Mouse (Mus musculus) spleen, adult 18-20 months (tissue): ENCODE measurements around the gene Olfr159.
"Not testable (repeated sequence)": the region's sequence is repeated elsewhere in the genome, so short reads cannot be mapped to it uniquely, and the experiment has no call there.

ENCODE experiments used
- DNase-seq, 2 experiments: peaks; one replicate each; pipeline ENCODE4 v3.0.0; 2022; ENCODE audit warnings: mixed read lengths in 2 of 2

Gene Olfr159

DNA sequence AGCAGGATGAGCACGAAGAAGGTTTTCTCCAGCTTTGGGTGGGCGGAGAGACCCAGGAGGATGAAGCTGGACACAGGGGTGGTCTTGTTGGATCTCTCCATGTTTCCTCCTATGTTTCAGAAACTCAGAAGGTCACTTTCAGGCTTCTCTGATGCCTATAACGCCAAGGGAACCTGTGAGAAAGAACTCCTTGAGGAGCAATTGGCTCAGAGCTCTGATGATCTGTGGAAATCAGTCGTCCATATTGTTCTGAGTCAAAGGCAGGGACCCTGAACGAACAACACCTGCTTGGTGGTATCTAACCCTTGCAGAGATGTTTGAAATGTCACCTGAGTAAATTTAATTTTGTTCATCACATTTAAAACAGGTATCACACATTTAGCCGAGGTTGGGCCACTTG is at the start of gene Olfr159:
Olfr159 (minus strand) TSS at position 101 of the 400 bp plus-strand sequence.
- no peak for DNase-seq

DNA sequence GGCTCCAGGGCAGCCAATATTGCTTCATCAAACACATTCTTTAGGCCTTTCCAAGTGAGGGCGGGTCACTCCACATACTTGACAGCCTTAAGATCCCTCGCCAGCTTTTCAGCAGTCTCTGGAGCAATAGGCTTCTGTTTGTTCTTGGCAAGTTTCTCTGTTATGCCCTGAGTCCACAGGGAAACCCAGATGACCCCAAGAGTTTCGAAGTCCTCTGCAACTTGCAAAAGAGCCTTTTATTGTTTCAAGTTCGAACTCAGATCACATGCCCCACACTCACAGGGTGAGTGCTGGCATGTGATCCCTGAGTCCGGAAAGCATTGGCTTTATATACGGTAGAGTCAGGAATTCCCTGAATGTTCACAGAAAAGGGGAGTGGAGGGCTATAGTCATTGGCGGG is 28.1 kb upstream of the Olfr159 start:
- DNase-seq, result no peak

DNA sequence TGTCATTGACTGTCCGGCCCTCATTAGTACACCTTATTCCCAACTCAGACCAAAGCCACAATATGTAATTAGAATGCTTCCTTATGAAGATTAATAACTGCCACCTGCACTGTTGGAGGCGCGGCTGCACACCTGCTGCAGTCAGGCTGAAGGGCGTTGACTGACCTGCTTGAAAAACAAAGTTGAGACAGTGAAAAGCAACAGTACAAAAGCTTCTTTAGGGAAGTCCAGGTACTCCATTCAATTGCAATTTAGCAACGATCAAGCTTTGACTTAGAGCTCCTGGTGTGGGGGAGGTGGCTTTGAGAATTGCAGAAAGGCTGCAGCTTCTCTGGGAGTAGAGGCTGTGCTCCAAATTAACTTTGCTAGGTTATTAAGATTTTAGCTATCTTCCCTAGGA is 25.0 kb upstream of the Olfr159 start:
- not testable (repeated sequence) for DNase-seq

DNA sequence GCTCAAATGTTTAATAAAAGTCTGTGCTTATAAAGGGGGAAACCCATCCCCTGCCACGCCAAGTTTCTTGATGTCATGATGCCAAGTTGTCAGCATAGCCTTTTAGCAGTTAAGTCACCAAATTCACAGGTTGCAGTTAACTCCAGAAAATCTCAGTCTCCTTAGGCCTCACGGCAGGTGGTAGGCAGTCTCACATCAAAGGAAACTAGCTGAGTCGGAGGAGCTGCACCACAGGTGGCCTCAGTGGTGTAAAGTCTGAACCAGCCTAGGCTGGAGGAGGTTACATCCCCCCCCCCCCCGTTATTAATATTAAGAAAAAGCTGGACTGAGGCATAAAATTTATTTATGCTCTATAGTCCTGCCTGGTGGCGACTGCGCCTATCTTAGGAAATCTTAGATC is 24.5 kb upstream of the Olfr159 start:
- DNase-seq, result no peak

DNA sequence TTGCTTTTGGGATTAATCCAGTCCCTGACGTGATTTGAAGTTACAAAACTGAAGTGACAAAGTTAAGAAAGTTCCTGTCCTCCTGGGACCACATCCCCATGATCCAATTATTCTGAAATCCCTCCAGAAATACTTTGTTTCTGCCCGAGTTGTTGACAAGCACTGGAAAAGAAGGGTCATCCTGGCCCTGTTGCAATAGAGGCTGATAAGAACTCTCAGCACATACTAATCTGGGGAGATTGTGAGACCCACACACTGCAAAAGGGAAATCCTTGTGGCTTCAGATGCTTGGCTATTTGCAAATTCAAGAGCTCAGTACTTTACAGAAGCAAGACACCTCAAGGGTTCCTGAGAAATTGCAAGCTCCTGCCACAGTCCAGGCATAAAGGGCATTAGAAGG is 1.5 kb upstream of the Olfr159 start:
- DNase-seq, result no peak

DNA sequence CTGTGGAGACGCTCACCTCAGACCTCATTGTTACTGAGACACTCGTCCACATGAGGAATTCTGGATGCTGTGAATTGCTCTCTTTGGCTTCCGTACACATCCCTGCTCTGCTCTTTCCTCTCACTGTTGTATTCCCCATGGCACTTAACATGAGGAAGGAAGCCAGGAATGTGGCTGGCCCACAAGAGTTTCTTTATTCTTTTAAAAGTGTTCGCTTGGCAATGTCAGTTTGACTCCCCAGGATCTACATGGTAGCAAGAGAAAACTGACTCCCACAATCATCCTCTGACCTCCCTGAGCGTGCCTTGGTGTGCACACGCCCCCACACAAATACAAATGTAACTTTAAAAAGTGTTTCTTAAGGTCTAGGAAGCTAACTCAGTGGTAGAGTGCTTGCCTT is 817 bp upstream of the Olfr159 start:
- DNase-seq, result no peak

DNA sequence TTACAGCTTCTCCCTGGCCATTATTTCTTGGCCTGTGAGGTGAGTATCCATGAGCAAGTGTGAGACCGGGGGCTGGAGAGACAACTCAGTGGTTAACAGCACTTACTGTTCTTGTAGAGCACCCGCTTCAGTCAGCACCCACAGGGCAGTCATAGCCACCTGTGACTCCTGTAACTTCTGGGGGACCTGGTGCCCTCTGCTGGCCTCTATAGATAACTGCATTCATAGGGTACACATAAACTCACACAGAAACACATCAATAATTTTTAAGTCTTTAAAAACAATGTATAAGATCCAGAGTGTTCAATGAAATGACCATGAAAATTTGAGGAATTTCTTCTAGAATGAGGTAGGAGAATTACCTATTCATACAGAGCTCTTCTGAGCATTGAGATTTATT is 1.4 kb downstream of the Olfr159 start:
- no peak for DNase-seq

DNA sequence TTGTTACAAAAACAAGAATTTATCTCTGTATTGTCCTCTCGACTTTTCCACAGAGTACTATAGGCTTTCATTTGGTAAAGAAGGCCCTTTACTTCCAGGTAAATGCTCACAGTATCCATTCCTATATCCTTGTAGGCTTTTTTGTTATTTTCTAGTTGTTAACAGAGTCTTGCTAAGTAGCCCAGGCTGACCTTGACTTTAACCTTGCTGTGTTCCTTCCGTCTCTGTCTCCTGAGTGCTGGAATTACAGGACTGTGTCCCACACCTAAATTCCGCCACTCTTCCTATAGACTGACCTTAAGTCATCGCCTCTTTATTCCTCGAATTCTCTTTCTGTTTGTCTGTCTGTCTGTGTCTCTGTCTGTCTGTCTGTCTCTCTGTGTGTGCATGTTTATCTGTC is 2.5 kb downstream of the Olfr159 start:
- no peak for DNase-seq

DNA sequence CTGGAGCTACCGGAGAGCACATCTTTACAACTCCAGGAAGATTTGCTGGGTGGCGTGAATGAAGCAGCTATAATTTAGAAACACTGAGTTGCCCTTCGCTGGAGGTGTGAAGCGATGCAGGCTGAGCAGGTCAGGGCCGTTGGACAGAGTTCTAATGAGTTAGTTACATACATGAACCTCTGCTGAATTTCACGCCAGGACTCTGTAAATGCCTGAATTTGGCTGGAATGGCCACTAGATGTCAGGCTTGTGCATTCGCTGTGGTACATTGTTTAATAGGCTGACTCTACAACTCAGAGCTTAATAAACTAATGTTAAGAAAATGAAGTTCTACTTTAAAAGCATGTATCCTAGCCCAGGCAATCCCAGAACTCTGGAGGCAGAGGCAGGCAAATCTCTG is 7.4 kb downstream of the Olfr159 start:
- peak in 1 of 2 experiments; percentile 39 for DNase-seq

DNA sequence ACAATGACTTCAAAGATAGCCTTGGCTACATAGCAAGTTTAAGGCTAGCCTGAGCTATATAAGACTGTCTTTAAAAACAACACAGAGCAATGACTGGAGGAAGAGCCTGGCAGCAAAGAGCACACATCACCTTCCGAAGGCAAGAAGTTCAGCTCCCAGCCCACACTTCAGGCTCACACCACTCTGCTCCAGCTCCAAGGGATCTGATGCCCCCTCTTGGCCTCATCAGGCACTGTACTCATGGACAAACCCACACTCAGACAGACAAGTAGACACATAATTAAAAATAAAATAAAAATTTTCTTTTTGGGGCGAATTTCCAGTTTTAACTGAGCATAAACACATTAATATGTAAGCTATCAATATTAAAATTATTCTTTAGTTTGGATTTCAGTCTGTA is 9.5 kb downstream of the Olfr159 start:
- no peak for DNase-seq

DNA sequence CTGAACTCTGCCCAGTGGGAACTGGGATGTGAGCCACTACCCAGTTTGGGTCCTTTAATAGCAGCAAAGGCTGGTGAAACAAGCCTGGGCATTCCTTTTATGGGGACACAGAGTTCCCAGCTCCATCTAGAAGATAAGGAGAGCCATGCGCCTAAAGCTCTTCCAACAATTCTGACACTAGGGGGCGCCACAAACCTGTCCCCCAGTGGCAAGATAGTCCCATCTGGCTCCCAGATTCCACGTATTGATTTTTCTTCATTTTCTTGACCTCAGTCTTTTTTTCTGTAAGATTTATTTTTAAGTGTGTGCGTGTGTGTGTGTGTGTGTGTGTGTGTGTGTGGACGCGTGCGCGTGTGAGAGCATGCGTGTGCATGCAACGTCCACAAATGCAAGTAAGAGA is 10.3 kb downstream of the Olfr159 start:
- DNase-seq, result peak in 1 of 2 experiments; percentile 13

DNA sequence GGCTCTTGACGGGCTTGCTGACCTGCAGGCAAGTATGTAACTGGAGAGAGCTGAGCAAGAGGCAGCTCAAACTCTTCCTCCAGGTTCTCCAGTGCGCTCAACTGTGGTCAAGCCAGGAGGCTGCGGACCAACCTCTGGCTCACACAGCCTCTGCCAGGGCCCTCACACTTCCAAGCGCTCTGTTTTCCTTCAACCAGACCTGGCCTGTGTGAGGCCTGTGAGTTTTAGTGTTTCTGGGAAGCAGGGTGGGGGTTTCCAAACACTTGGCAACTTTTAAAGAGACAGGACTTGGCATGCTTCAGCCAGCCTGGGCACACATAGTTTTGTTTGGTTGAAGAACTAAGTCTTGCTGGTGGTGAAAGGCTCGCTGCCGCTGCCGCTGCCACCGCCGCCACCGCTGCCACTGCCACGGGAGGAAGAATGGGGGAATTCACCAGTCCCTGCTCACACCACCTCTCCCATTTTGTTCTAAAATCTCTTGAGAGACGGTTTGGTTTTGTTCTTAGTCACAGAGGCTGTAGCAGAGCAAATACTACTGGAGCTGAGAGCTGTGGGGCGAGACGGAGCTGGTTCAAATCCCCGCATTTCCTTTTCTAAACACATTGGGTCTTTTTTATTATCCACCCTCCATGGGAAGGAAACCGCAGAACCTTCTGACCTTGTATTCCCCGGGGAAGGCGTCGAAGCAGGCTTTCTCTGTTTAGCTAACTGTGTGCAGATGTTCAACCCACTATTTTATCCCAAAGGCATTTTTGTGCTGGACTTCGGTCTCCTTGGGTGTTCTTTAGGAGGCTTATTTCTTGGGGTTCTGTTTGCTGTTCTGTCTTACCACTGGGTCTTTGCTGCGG is 11.0 kb downstream of the Olfr159 start:
- DNase-seq, result no peak

DNA sequence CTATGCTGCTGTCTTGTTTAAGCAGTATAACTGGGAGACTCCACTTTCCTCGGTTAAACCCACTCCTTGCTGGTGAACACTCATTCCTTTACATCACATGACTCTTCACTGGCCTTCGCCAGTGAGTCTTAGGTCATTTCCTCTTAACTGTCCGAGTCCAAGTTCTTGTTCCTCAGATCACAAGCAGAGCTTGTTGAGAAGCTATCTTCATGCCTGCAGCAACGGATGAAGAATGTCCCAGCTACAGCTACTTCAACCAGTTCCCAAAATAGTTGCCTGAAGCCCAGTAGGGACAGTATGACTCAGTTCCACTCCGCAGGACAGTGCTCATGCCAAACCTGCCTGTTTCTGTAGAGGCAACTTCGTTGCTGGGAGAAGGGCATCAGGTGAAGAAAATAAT is 13.6 kb downstream of the Olfr159 start:
- DNase-seq, result no peak

DNA sequence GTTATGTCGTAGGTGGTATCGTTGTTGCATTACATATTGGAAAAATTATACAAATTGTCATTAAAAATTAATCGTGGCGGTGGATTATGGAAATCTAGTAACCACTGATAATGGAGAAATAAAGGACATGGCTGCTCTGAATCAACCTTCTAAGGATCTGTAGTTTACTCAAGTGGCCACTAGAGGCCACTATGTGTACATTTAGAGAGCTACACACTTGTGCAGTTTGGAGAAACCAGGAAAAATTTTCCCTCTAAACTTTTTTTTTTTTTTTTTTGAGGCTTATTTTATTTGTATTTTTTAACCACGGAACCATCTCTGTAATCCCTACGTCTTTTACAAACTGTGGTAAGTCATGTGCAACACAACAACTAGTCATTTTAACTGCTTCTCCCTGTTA is 25.6 kb downstream of the Olfr159 start:
- DNase-seq, result no peak

DNA sequence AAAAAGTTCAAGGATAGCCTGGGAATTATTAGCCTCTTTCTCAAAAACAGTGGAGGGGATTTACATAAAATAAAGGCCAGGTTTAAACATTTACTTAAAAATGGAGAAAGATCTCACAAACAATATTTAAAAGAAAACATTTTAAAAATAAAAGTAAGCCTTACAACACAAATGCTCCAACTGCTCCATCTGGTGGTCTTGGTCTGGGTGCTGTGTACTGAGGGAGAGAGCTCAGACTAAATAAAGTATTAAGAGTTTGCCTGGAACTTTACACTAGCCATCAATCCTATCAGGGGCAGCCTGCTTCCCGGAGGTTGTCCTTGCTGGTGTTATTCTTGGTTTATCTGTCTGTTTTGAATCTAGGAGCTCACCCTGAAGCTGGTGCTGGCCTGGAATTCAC is 27.7 kb downstream of the Olfr159 start:
- DNase-seq, result no peak

DNA sequence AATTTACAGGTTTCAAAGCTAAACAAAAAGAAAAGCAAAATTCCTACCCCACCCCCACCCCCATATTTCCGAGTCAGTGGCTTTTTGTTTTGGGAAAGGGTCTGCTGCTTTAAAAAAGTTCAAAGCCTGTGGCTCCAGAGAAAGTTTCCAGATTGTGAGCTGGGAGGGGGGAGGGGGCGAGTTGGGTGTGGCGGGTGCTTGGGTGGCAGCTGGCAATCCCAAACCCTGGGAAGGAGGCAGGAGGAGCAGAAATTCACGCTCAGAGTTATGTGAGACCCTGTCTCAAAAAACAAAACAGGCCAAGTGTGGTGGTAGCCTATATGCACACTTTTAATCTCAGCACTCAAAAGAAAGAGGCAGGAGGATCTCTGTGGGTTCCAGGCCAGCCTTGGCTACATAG is 28.2 kb downstream of the Olfr159 start:
- DNase-seq, result no peak

DNA sequence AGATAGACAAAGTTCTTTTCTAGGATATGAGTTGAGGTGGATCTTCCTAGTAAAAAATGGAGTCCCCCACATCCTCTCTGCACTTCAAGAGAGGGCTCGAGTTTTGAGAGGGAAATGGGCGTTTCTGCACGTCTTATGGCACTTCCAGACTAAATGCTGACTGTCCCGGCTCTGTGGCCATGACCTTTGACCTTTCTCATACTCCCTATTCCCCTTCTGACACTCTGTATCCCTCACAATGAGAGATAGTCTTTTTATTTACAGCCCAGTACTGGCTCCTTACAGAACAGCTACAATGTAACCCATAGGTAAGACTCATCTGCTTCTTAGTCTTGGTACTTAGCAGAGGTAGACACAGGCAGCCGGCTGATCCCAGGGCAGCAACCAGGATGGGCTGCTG is 29.3 kb downstream of the Olfr159 start:
- no peak for DNase-seq

DNA sequence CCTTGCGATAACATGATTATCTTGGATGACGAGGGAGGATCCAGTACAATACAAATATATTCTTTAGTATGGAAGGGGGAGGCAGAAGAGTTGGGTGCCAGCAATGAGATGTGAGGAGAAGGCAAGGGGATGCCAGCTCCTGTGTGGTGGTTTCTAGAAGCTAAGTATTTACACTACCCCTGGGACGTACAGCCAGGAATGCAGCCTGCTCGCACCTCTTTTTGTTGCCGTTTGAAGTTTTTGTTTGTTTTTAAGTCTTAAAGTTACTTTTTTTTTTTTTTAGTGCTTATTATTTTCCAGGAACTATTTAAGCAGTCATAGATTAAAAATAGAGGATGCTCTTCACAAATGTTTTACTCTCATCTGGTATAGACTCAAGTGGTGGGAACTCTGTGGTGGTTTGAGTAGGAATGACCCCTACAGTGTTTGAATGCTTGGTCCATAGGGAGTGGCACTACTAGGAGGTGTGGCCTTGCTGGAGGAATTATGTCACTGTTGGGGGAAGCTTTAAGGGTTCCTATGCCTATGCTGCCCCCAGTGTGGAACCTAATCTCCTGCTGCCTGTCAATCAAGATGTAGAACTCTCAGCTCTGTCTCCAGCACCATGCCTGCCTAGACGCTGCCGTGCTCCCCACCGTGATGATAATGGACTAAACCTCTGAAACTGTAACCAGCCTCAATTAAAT is 31.7 kb downstream of the Olfr159 start:
- DNase-seq, result no peak

DNA sequence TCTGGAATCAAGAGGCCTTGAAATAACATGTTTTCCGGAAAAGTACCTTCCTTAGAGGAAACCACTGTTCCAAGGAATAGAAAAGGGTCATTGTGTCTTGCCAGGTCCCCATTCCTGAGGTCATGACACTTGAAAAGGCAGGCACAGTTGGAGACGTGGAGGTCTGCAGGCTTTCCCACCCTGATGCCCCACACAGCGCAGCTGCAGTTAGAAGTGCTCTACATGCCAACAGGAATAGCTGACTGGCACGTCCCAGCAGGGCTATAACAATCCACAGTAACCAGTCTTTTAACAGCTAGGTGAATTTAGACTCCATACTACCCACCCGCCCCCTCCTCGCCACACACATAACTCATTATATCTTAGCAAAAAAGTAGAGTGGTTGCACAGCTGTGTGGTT is 33.7 kb downstream of the Olfr159 start:
- no peak for DNase-seq

DNA sequence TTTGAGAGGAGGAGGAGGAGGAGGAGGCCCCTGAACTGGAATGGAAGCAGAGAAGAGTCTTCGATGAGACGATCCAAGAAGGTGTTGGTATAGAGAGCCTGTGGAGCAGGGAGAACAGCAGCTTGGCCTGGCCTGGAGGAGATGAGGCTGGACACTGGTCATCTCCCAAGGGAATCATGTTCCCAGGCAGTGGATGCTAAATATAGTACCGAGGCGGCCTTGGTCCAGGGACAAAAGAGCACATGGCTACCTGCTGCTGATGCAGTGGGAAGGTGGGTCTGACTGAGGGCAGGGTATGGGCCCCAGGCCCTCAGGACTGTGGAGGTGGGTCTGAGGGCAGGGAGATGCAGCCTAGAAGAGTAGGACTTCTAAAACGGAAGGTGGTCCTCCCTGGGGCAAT is 37.6 kb downstream of the Olfr159 start:
- DNase-seq, result no peak

DNA sequence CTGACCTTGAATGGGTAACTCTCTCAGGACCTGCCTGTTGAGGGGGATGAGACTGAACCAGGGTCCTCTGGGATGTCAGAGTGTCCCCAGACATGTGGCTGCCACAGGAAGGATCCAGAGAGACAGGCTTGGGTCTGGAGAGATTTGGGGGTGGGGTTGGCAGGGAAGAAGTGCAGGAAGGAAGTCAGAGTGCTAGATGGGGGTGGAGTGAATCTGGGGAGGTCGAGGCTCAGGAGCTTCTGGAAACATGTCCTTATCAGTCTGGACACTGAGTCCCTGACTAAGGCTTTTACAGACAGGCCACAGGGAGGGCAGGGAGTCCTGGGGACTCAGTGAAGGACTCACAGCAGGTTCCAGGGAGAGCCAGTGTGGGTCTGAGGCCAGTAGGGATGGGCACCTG is 38.6 kb downstream of the Olfr159 start:
- no peak for DNase-seq

DNA sequence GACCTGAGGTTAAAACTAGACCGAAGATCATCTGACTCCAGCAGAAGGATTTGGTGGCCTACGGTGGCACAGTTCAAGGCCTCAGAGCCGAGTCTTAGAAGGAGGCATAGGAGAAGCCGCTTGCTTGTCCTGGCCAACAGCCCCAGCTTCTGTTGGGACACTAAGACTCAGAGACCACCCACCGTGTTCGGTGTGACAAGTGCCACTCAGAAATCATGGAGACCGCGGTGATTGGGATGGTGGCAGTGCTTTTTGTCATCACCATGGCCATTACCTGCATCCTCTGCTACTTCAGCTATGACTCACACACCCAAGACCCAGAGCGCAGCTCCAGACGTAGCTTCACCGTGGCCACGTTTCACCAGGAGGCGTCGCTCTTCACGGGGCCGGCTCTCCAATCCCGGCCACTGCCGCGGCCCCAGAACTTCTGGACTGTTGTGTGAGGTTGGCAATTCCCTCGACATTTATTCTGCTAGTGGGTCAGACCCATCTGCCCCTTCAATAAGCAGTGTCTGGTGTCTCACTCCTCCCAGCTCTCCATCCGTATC is 40.0 kb downstream of the Olfr159 start:
- no peak for DNase-seq

DNA sequence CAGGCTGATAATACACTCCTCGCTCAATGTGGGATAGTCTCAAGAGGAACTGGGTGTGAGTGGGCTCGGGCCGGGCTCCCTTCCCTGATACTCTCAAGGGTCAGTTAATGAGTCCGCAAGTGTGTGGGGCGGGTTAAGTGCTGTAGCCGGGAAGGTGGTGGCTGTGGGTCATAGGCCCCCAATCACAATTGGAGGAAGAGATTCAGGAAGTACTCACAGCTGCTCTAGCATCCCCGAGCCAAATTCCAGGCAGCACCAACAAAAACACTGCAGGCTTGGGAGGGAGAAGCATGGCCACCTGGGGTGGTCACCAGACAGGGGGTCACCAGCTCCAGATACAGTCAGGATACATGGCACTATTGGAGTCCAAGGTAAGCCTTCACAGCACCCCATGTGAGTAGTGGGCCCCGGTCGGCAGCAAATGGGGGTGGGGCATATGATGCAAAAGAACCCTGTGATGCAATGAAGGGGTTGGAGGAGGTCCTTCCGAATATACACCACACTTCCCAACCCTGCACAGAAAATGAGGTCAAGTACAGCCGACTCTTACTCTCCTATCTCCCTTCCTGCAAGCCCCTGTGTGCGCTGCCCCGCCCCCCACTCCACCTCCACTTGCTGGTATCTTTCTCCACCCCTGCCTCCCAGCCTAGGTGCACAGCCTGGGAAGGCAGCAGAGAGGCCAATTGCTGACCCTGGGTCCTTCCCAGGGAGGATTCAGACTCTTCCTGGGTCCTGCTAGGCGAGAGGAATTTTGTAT is 40.8 kb downstream of the Olfr159 start, which contains the start of gene Spaar:
Spaar (plus strand) TSS at position 241 of the 757 bp plus-strand sequence.
- no peak for DNase-seq
